Mouse (Mus musculus): ENCODE data around the gene Sun2.

Sun2 gene
- long read RNA-seq, experiment 1, partial matches to known transcripts, result 3 of 4 reads
- long read RNA-seq, experiment 1, other reads (novel, unspliced or antisense), result 1 of 4 reads
- long read RNA-seq, experiment 2, partial matches to known transcripts, result 1 of 6 reads
- long read RNA-seq, experiment 2, other reads (novel, unspliced or antisense), result 3 of 6 reads

GRCm38 (mm10) chr15:79741921-79742705, at the start of gene Sun2:
Gene Sun2, minus strand, starts transcription at chr15:79742536.
- intact Hi-C loops (cut with DNase I), result loop anchor here (5.0 kb wide), 1 partner anchor 55 kb away; the partner anchor contains the start of gene Josd1

- intact Hi-C loops (cut with DNase I), result no loop called here
These were observed 49.2 kb upstream of the Sun2 start for GRCm38 (mm10) chr15:79791502-79791901.

GRCm38 (mm10) chr15:79790905-79791304, 48.6 kb upstream of the Sun2 start:
- intact Hi-C loops (cut with DNase I), result no loop called here

GRCm38 (mm10) chr15:79790111-79790510, 47.8 kb upstream of the Sun2 start:
- intact Hi-C loops (cut with DNase I), result no loop called here

- intact Hi-C loops (cut with DNase I), result no loop called here
These were observed 45.5 kb upstream of the Sun2 start for GRCm38 (mm10) chr15:79787815-79788214.

GRCm38 (mm10) chr15:79785056-79785455, 42.7 kb upstream of the Sun2 start:
- intact Hi-C loops (cut with DNase I), result no loop called here

- intact Hi-C loops (cut with DNase I), result no loop called here
These were observed 35.4 kb upstream of the Sun2 start, which contains the start of gene Dnal4 for GRCm38 (mm10) chr15:79777749-79778148. Gene Dnal4, minus strand, starts transcription at chr15:79777849.

- intact Hi-C loops (cut with DNase I), result no loop called here
These were observed 33.3 kb upstream of the Sun2 start for GRCm38 (mm10) chr15:79775662-79776061.

- intact Hi-C loops (cut with DNase I), result no loop called here
These were observed 32.0 kb upstream of the Sun2 start for GRCm38 (mm10) chr15:79774117-79775027.

GRCm38 (mm10) chr15:79770629-79771240, 28.4 kb upstream of the Sun2 start:
- intact Hi-C loops (cut with DNase I), result no loop called here

GRCm38 (mm10) chr15:79768302-79768701, 26.0 kb upstream of the Sun2 start:
- intact Hi-C loops (cut with DNase I), result no loop called here

- intact Hi-C loops (cut with DNase I), result no loop called here
These were observed 25.1 kb upstream of the Sun2 start for GRCm38 (mm10) chr15:79767327-79767961.

GRCm38 (mm10) chr15:79766586-79767071, 24.3 kb upstream of the Sun2 start:
- intact Hi-C loops (cut with DNase I), result no loop called here

- intact Hi-C loops (cut with DNase I), result no loop called here
These were observed 23.8 kb upstream of the Sun2 start for GRCm38 (mm10) chr15:79766168-79766567.

GRCm38 (mm10) chr15:79765361-79765760, 23.0 kb upstream of the Sun2 start:
- intact Hi-C loops (cut with DNase I), result no loop called here

GRCm38 (mm10) chr15:79764539-79765267, 22.4 kb upstream of the Sun2 start:
- intact Hi-C loops (cut with DNase I), result no loop called here

- intact Hi-C loops (cut with DNase I), result no loop called here
These were observed 21.4 kb upstream of the Sun2 start for GRCm38 (mm10) chr15:79763601-79764246.

GRCm38 (mm10) chr15:79763001-79763400, 20.7 kb upstream of the Sun2 start:
- intact Hi-C loops (cut with DNase I), result no loop called here

- intact Hi-C loops (cut with DNase I), result no loop called here
These were observed 18.6 kb upstream of the Sun2 start for GRCm38 (mm10) chr15:79760956-79761355.

Data from adrenal gland (tissue).